Mouse (Mus musculus) neural tube, embryonic 11.5 days (tissue): ENCODE data around the gene Cyp39a1. TPM values are rescaled to one million over a fixed set of nuclear protein-coding genes. Genes with fewer than 3 reads are reported as not detected.

Source experiments
- ATAC-seq: fragments of 200-750 bp; cut with Nextera tagmentation; 2 replicates; pipeline ENCODE4 v1.8.0; 2017; ENCODE audit warnings: moderate number of reproducible peaks, mild to moderate bottlenecking, moderate TSS enrichment, moderate library complexity; ENCODE audit not compliant: insufficient read depth, low FRiP score, low TSS enrichment
- DNase-seq: peaks from one replicate; pipeline ENCODE4 v3.0.0-alpha.2; 2015; ENCODE audit warnings: low spot score
- H3K27ac ChIP-seq: fragments of 300-500 bp; sonication (generic); 2 replicates; pipeline ENCODE4 v1.5.1; 2014; ENCODE audit warnings: low read depth, mild to moderate bottlenecking, low read length
- H3K27me3 ChIP-seq: fragments of 300-500 bp; sonication (generic); 2 replicates; pipeline ENCODE4 v1.6.1; 2014; ENCODE audit warnings: mild to moderate bottlenecking, low read length, mixed read lengths; ENCODE audit not compliant: control insufficient read depth, insufficient read depth
- H3K36me3 ChIP-seq: fragments of 300-500 bp; sonication (generic); 2 replicates; pipeline ENCODE4 v1.6.1; 2014; ENCODE audit warnings: mild to moderate bottlenecking, low read length, moderate library complexity, mixed read lengths; ENCODE audit not compliant: control insufficient read depth, insufficient read depth
- H3K4me1 ChIP-seq: fragments of 300-500 bp; sonication (generic); 2 replicates; pipeline ENCODE4 v1.6.1; 2014; ENCODE audit warnings: low read length, mixed read lengths; ENCODE audit not compliant: control insufficient read depth, insufficient read depth
- H3K4me2 ChIP-seq: fragments of 300-500 bp; sonication (generic); 2 replicates; pipeline ENCODE4 v1.6.1; 2014; ENCODE audit warnings: low read depth, mild to moderate bottlenecking, moderate library complexity
- H3K4me3 ChIP-seq: fragments of 300-500 bp; sonication (generic); 2 replicates; pipeline ENCODE4 v1.5.1; 2014; ENCODE audit warnings: low read depth, low read length
- H3K9ac ChIP-seq: fragments of 300-500 bp; sonication (generic); 2 replicates; pipeline ENCODE4 v1.6.1; 2014; ENCODE audit warnings: mild to moderate bottlenecking, low read length
- H3K9me3 ChIP-seq: fragments of 300-500 bp; sonication (generic); 2 replicates; pipeline ENCODE4 v1.6.1; 2016; ENCODE audit warnings: low read length; ENCODE audit not compliant: control insufficient read depth
- WGBS: fragments of 180-500 bp; shearing (Covaris S2); extraction: QIAGEN DNeasy Blood & Tissue Kit; methylation state at CpG from one replicate; pipeline ENCODE4 v1.1.7; 2014; 5-methylcytosine and 5-hydroxymethylcytosine counted together
- polyA plus RNA-seq: library from polyadenylated mRNA; unstranded; fragments of >200 nt; fragmentation: Nextera tagmentation; extraction: Ambion mirVana; gene quantifications from 2 replicates; pipeline ENCODE4 v1.2.1, GENCODE M21; 2014

Cyp39a1 gene
- polyA plus RNA-seq, 1 experiment from 2014 or later = 25.2 TPM

DNA sequence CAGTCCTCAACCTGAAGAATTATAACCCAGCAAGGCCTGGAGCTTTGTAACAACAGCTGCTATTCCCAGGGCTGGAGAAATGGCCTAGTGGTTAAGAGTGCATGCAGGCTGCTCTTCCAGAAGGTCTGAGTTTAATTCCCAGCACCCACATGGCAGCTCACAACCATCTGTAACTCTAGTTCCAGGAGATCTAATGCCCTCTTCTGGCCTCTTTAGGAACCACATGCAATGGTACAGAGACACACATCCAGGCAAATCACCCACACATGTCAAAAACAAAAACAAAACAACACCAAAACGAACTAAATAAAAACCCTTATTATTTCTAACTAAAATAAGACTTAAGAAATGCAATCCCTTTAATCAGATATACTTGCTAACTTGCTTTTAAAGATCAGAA, 26.4 kb upstream of the Cyp39a1 start:
- ATAC-seq = no peak
- no peaks in the 10 kb centered on the region for H3K27me3 ChIP-seq
- H3K9me3 ChIP-seq = no peaks in the 10 kb centered on the region
- no peak overlapping the region for H3K9ac ChIP-seq
- no peaks in the 10 kb centered on the region for H3K4me1 ChIP-seq
- 88% methylated on average over 1 of the region's 1 CpGs for WGBS
- no peak for DNase-seq
- H3K27ac ChIP-seq = no peak overlapping the region
- no peak overlapping the region for H3K4me2 ChIP-seq
- H3K4me3 ChIP-seq = no peak overlapping the region
- no peaks in the 10 kb centered on the region; the same call in 1 of the 2 replicates for H3K36me3 ChIP-seq

GRCm38 (mm10) chr17:43643191-43643590, 24.0 kb upstream of the Cyp39a1 start:
- no peaks in the 10 kb centered on the region; the same call in 1 of the 2 replicates for H3K36me3 ChIP-seq
- H3K4me3 ChIP-seq = no peak overlapping the region
- no peak for DNase-seq
- no peak overlapping the region for H3K27ac ChIP-seq
- H3K27me3 ChIP-seq = no peaks in the 10 kb centered on the region
- H3K9me3 ChIP-seq = no peaks in the 10 kb centered on the region
- no peak overlapping the region for H3K4me2 ChIP-seq
- WGBS = 79% methylated on average over 7 of the region's 7 CpGs
- ATAC-seq = no peak
- no peaks in the 10 kb centered on the region for H3K4me1 ChIP-seq
- H3K9ac ChIP-seq = no peak overlapping the region

GRCm38 (mm10) chr17:43644375-43644774, 22.9 kb upstream of the Cyp39a1 start:
- Histone ChIP-seq H3K27me3 (no peaks in the 10 kb centered on the region), H3K36me3 (no peaks in the 10 kb centered on the region; the same call in 1 of the 2 replicates), H3K9me3 (no peaks in the 10 kb centered on the region), H3K4me1 (no peaks in the 10 kb centered on the region), H3K9ac (no peak overlapping the region), H3K4me3 (no peak overlapping the region), H3K27ac (no peak overlapping the region), H3K4me2 (no peak overlapping the region)
- 89% methylated on average over 7 of the region's 7 CpGs for WGBS
- ATAC-seq = no peak
- DNase-seq = no peak

DNA sequence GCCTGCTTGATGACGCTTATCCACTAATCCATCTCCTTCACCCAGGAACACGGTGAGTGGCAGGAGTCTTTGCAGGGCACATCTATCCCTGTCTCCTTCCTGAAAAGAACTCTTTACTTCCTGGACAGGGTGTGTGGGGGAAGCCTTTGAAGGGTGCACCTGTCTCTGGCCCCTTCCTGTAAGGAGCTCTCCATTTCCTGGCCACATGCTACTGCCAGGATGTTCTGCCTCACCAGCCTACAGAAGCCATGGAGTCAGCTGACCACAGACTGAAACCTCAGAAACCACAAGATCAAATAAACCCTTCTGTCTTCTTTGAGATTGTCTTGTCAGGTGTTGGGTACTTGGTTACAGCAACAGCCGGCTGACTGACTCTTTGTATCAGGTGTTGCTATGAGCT, 22.1 kb upstream of the Cyp39a1 start:
- Histone ChIP-seq H3K4me3 (no peak overlapping the region), H3K4me2 (no peak overlapping the region), H3K27me3 (no peaks in the 10 kb centered on the region), H3K9ac (no peak overlapping the region), H3K4me1 (no peaks in the 10 kb centered on the region), H3K9me3 (no peaks in the 10 kb centered on the region), H3K36me3 (no peaks in the 10 kb centered on the region; the same call in 1 of the 2 replicates), H3K27ac (no peak overlapping the region)
- no peak for ATAC-seq
- DNase-seq = no peak
- WGBS = 91% methylated on average over 3 of the region's 3 CpGs

DNA sequence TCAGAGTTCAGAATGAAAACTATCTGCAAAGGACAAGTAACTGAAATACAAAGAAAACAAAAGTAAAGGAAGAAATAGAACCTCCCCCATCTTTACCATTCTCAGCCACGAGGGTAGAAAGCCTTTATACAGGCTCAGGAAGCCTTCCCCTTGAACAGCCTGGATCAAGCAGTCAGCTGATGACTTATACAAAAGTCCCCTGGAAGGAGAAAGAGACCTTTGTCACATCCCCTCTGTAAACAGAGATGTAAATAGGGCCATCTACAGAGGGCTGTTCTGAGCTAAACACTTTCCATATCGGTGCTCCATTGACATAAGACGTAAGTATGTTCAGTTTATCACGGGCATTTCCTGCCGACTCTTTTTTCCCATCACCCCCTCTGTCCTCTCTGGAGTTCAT, 20.3 kb upstream of the Cyp39a1 start:
- no peak overlapping the region for H3K9ac ChIP-seq
- H3K27me3 ChIP-seq = no peaks in the 10 kb centered on the region
- no peak overlapping the region for H3K4me3 ChIP-seq
- H3K4me2 ChIP-seq = no peak overlapping the region
- no peaks in the 10 kb centered on the region; the same call in 1 of the 2 replicates for H3K36me3 ChIP-seq
- H3K27ac ChIP-seq = no peak overlapping the region
- no peaks in the 10 kb centered on the region for H3K9me3 ChIP-seq
- no peak for ATAC-seq
- WGBS = 46% methylated on average over 5 of the region's 5 CpGs
- DNase-seq = no peak
- no peaks in the 10 kb centered on the region for H3K4me1 ChIP-seq

- H3K27me3 ChIP-seq = no peaks in the 10 kb centered on the region
- WGBS = 88% methylated on average over 10 of the region's 10 CpGs
- H3K4me2 ChIP-seq = no peak overlapping the region
- H3K27ac ChIP-seq = no peak overlapping the region
- H3K9me3 ChIP-seq = no peaks in the 10 kb centered on the region
- H3K4me1 ChIP-seq = no peaks in the 10 kb centered on the region
- H3K4me3 ChIP-seq = no peak overlapping the region
- no peaks in the 10 kb centered on the region; the same call in 1 of the 2 replicates for H3K36me3 ChIP-seq
- no peak for ATAC-seq
- H3K9ac ChIP-seq = no peak overlapping the region
- DNase-seq = no peak
Observed at GRCm38 (mm10) chr17:43649641-43650436, 17.4 kb upstream of the Cyp39a1 start.

DNA sequence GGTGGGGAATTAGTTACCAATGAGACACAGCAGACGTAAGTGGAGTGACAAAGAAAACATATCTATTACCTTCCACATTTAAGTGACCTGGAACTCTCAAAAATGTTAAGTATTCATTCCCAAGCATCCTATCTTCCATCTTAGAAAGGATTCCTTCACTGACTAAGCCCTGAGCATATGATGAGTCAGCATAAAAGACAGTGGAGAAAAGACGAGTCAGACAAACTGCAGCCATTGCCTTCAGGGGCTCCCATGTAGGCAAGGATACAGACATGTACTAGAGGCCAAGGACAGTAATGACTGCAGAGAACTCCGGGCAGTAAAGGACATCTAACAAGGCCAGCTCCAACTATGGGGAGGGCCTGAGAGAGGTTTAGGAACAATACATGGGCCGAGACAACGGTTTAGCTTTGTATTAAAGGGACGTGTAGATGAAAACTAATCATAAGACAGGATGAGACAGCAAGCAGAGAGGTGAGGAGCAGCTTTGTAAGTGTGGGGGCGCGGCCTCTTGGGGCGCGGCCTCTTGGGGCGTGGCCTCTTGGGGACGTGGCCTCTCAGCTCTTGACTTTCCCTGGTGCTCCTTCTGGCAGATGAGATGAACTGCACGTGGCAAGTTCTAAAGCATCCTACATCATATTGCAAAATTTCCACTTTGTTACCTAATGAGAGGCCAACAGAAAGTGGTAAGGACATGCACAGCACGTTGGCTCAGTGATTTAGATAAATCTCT, 15.7 kb upstream of the Cyp39a1 start:
- 65% methylated on average over 14 of the region's 14 CpGs for WGBS
- Histone ChIP-seq H3K4me1 (no peaks in the 10 kb centered on the region), H3K9me3 (no peaks in the 10 kb centered on the region), H3K27ac (no peak overlapping the region), H3K27me3 (no peaks in the 10 kb centered on the region), H3K9ac (no peak overlapping the region), H3K36me3 (no peaks in the 10 kb centered on the region), H3K4me2 (no peak overlapping the region), H3K4me3 (no peak overlapping the region)
- DNase-seq (no peak), ATAC-seq (no peak)

- Histone ChIP-seq H3K27me3 (no peaks in the 10 kb centered on the region), H3K9me3 (no peaks in the 10 kb centered on the region), H3K4me1 (peaks cover 4% of the 10 kb centered on the region; the same call in 1 of the 2 replicates), H3K4me3 (peak within 1 kb of the TSS; percentile 66), H3K4me2 (peak within 1 kb of the TSS; percentile 65), H3K9ac (peak within 1 kb of the TSS; percentile 91), H3K36me3 (no peaks in the 10 kb centered on the region), H3K27ac (no peak within 1 kb of the TSS; the same call in 1 of the 2 replicates)
- DNase-seq (peak; percentile 88), ATAC-seq (peak; percentile 96)
- WGBS = under 1% methylated on average over 40 of the region's 41 CpGs
Observed at GRCm38 (mm10) chr17:43666576-43667289, 492 bp upstream of the Cyp39a1 start, which contains the start of gene Slc25a27. Gene Slc25a27, minus strand, starts transcription at chr17:43667214.
